Mouse (Mus musculus) neutrophil, adult 59 days (primary cell): ENCODE results near the gene Olfr830. TPM values are rescaled to one million over a fixed set of nuclear protein-coding genes. Genes with fewer than 3 reads are reported as not detected.

Experiments
- total RNA-seq, 2 experiments: library from RNA; stranded (reverse); gene quantifications; 1 replicate in 1 of 2; 2 replicates in 1 of 2; pipeline ENCODE4 v1.2.4; 2023

Gene Olfr830
- total RNA-seq: not detected

GRCm38 (mm10) chr9:18874393-18874792, at the start of gene Olfr830:
TSS of gene Olfr830 (plus strand) at chr9:18874693.

GRCm38 (mm10) chr9:18854633-18855032, 19.9 kb upstream of the Olfr830 start, which contains the start of gene Olfr829:
TSS of gene Olfr829 (plus strand) at chr9:18854933.

Other genes with a start within 250 kb of the Olfr830 start
- gene Muc16, start 200.2 kb upstream of the Olfr830 start, total RNA-seq: not detected
- gene Olfr24, start 110.7 kb upstream of the Olfr830 start, total RNA-seq: not detected
- not detected for gene Olfr828, start 55.2 kb upstream of the Olfr830 start, total RNA-seq
- not detected for gene Olfr829, start 19.8 kb upstream of the Olfr830 start, total RNA-seq
- not detected for gene Olfr832, start 62.4 kb downstream of the Olfr830 start, total RNA-seq
- not detected for gene Olfr834, start 113.3 kb downstream of the Olfr830 start, total RNA-seq
- gene Olfr835, start 158.0 kb downstream of the Olfr830 start, total RNA-seq: not detected
- gene Olfr836, start 245.7 kb downstream of the Olfr830 start, total RNA-seq: not detected